Mouse (Mus musculus): Measurements from ENCODE around the gene Gpr176.

DNA sequence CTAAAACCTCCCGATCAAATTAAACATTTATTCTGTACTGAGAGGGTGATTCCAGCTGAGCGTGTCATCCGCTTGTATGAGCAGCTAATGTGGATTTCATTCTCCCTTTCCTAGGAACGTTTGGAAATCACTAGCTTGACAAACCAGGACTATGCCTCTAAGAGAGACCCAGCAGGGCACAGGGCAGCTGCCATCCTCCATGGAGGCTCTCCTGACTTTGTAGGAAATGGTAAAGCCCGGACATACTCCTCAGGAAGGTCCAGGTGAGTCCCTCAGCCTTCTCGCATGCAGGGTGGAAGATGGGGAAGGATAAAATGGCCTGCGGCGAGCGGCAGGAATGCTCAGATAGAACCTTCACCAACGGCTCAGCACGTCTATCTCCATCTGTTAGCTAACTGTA lies 39.6 kb upstream of the Gpr176 start:
- TF ChIP-seq CTCF (conservative IDR thresholded peaks at IDR 0.05; ENCODE audit: insufficient read depth, insufficient read length, low read depth, low read length) (no peak), POLR2A (IDR thresholded peaks at IDR 0.05; ENCODE audit: low read depth, low read length) (no peak)
